Mouse (Mus musculus): ENCODE measurements around the gene Sirpa.
A peak's percentile ranks its signal among the peaks of the same experiment; 100 is the strongest.

Sirpa gene

DNA sequence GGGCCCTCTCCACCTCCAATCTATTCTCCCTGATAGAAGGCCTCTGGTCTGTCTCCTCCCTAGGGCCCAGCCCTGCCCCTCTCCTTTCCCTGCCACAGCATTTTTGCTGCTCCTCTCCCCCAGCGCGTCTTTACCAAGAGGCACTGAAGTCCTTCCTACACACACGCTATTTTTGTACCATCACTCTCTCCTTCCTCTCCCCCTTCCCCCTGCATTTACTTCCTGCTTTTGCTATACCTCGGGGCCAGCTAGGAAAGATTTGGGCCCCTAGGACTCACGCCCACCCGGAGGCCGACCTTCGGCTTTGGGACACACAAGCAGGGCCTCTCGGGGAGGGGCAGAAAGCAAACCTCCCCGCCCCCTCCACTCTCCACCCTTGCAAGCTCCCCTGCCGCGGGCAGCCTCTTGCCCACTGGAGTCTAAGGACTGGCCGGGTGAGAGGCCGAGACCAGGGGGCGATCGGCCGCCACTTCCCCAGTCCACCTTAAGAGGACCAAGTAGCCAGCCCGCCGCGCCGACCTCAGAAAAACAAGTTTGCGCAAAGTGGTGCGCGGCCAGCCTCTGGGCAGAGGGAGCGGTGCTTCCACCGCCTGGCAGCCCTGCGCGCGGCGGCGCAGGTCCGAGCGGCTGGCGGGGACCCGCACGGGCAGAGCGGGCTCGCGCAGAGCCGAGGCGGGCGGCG, at the start of gene Sirpa:
Gene Sirpa, plus strand, starts transcription at position 377 of the 682 bp plus-strand sequence.
- DNase-seq (ENCODE audit: low spot score in 2 of 2) = peak; percentile 85 to 87

DNA sequence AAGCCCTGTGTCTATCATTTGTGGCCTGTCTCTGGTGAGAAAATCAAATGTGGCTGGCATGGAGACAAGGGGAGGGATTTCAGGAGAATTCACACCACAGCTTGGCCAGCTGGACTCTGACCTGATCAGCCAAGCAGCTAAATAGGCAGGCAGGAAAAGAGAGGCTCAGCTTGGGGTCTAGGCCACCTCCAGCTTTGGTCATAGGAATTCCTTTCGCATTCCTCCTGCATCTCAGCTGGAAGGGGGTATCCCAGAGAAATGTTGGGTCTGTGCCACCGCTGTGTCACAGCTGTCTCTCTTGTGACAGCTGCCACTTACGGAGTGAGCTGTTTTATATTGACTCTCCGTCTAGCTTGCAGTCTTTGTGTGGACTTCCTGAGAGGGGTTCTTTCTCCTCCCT, 48.2 kb upstream of the Sirpa start:
- no peak for DNase-seq (ENCODE audit: low spot score in 2 of 2)

DNA sequence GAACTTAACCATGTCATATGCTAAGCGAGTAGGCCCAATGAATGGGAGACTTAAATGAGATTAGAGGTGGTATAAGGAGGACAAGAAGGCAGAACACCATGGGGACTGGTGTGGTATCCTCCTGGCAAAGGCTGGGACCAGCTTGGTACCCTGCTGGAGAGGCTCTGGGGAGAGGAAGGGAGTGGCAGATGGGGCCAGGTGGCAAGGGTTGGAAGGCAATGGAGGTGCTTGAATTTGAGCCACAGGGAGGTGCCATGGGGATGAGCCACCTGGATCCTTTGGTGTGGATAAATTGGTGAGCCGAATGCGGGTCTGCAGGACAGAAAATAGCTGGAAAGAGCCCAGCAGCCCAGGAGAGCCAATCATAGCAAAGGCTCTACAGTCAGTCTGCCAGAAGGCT, 47.7 kb upstream of the Sirpa start:
- no peak for DNase-seq (ENCODE audit: low spot score in 2 of 2)

DNA sequence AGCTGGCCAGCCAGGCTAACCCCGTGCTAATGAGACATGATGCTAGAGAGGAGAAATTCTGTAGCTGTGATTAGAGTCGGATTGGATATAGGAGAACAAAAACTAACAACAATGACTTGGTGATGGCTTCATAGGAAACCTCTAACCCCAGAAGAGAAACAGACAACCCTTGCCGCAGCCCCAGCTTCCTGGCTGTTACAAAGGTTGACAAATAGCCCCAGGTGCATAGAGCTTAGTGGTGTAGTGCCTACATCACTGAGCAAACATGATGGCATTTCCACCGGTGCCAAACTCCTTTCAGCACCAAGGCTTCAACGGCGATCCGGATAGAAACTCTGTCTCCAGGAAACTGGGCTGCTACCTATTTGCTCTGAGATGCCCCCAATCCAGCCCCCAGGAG, 47.0 kb upstream of the Sirpa start:
- DNase-seq (ENCODE audit: low spot score in 2 of 2) = no peak

DNA sequence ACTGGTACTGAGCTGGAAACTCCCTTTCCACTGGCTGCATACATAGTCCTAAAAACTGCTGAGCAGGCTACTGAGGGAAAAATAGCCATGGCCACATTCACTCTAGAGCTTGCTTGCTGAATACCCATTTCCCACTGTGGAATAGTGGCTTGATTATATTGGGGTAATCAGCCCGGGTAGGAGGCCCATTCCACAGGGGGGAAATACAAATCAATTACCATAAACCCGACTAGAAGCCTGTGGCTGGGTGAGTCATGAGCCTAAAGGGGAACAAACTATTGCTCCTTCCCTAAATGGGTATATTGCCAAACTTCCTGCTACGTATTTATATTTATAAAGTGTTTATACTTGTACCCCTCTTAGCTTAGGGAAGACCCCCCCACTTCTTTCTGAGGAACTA, 45.9 kb upstream of the Sirpa start:
- peak in 1 of 2 experiments; percentile 32 for DNase-seq (ENCODE audit: low spot score in 2 of 2)

DNA sequence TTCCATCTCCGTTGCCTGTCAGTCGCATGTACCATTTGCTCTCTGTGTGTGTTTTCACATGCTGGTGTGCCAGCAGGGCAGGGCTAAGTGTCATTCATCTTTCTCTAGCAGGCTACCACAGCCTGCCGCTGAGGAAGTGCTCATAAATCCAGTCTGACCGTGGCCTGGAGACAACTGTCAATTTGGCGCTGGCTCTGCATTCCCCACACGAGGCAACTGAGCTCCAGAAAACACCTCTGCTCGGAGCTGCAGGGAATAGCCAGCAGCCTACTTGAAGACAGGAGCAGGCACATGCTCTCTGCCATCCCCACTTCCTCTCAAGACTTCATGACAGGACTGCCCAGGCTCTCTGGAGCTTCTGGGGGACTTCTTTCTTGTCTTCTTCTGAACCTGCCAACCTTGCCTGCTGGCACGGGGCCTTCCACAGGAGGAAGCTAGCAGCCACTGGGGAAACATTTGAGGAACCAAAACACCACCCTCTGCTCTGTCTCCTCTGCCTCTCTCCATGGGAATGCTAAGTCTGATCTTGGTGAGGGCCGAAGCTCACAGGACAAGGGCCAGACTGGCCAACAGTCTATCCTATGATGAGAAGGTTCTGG, 43.0 kb upstream of the Sirpa start:
- DNase-seq (ENCODE audit: low spot score in 2 of 2) = no peak

DNA sequence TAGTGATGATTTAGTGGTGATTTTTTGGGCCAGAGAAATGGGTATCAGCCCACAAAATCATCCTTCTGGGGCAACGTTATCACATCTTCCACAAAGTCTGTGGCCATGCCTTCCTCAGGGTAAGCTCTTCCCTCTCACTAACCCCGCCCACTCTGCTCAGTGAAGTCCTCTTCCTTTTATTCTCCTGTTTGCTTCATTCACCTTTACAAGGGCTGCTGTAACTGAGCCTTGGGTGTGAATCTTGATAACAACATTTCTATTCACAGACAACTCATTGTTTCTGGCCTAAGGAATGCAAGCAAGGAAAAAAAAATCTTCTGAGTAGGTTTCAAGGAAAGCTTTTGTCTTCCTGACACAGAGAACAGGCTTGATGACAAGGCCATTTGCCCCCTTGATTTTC, 41.9 kb upstream of the Sirpa start:
- no peak for DNase-seq (ENCODE audit: low spot score in 2 of 2)

DNA sequence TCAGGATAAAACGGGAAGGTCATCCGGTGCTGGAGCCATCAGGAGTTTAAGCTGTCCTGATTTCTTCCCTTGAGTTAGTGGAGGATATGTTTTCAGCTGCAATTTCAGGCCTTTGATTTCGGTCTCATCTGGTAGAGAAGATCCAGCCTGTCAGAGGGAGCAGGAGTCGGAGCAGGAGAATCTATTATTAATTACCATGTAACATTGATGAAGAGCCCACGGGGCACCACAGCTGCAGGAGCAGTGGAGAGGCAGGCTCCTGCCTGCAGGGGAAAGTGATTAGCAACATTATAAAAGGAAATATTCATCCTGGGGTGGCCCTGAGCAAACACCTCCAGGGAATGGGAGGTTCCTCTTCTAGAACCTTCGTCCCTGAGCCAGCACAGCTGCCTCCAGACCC, 36.6 kb upstream of the Sirpa start:
- no peak for DNase-seq (ENCODE audit: low spot score in 2 of 2)

DNA sequence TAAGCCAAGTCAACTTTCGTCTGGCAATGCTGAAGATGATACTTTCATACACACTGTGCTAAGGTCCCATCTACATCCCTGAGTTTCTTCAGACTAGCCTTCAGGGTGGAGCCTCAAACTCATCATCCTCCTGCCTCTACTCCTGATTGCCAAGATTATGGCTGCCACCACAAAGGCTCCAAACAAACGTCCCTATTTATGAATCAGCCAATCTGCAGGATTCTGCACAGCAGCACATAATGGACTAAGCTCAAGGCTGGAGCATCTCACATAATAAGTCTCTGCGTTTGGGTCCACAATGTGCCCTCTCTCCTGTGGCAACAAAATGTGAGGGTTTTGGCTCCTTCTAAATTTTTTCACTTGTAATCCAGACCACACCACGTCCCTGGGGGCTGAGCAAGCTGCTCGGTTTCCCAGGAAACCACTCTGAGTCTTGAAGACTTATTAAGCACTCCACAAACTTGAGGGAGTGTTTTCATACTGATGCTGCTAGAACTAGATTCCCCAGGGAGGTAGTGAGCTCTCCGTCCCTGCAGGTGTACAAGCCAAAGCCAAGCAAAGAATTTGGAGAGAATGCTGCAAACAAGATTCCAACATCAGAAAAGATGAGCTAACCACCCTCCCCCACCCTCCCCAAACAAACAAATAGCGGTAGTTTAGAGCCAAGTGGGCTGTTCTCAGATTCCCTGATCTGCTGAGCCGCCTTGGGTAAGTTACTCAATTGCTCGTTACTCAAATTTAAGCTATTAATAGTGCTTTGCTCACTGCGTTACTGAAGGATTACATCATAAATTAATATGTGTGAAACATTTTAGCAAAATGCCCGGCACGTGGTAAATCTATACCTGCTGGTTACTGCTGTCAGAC, 34.4 kb upstream of the Sirpa start:
- peak; percentile 37 to 56 for DNase-seq (ENCODE audit: low spot score in 2 of 2)

DNA sequence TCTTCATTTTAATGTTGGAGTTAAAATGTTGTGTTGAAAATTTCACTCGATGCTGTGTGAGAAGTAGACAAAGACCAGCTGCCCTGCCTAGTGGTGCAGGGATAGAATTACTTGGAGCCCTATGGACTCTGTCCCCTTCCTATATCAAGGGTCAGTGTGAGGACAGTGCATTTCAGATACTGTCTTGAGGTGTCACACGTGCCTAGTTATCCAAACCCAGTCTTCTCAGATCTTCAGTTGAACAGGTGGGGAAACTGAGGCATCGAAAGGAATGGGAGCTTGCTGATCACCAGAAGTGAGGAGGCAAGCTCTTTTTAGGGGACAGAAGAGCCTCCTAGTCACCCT, 33.8 kb upstream of the Sirpa start:
- DNase-seq (ENCODE audit: low spot score in 2 of 2) = no peak

DNA sequence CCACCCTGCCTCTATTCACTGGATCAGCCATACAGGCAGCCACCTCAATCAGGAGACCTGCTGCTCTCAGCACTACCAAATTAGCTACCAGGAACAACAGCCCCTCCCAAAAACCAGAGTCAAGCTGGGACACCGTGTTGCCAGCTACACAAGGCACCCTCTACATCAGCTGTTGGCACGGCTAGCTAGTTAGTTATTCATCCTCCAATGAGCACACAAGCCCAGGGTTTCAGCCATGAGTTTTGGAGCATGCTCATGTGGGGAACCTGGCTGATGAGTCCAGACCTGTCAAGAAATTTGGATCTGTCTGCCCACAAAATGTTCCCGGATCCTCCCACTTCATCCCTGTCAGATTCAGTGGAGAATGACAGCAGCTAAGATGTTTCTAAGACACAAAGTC, 30.8 kb upstream of the Sirpa start:
- no peak for DNase-seq (ENCODE audit: low spot score in 2 of 2)

DNA sequence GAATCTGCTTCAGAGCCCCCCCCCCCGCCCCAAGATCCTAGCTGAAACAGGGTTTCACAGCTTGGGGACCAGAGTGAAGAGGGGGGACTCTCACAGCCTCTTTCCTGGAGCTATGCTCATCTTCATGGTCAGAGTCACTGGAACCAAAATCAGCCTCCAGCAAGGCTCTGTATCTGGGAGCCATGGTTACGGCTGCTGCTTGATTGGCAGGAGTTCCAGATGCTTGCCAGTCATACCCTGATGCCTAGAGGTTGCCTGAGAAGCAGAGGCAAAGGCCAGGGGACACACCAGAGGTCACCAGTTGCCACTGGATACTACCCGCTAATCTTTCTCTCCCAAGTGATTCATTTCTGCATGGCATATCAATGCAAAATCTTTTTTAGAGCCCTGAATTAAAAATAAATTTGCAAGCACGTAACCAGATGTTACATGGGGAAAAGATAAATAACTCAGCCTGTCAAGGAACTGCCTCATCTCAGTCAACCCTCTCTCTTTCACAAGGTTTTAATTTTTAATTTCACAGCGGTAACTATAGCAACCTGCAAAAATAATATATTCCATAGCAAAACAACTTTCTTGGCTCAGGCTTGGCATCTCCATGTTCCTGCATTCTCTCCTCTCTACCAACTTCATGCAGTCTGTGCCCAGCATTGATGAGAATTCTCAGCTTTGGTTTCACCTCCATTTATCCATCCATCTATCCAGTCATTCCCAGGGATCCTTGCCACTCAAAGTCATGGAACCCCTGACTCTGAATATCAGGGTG, 28.5 kb upstream of the Sirpa start:
- DNase-seq (ENCODE audit: low spot score in 2 of 2) = no peak

DNA sequence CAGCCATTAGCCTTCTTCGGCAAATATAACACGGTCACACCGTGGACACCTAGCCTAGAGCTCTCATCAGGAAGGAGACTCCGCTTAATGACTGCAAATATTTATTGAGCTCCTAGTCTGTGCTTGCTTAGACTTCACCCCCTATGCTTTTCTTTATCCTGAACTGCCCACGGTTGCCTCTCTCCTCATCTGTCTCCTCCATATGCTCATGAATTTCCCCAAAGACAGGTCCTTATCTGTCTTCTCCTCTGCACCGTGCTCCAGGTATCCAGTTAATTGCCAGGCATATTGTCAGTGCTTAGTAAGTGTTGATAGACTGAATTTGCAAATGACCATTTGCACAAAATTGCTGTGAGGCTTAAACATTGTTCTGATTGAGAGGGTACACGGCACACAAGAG, 23.5 kb upstream of the Sirpa start:
- no peak for DNase-seq (ENCODE audit: low spot score in 2 of 2)

DNA sequence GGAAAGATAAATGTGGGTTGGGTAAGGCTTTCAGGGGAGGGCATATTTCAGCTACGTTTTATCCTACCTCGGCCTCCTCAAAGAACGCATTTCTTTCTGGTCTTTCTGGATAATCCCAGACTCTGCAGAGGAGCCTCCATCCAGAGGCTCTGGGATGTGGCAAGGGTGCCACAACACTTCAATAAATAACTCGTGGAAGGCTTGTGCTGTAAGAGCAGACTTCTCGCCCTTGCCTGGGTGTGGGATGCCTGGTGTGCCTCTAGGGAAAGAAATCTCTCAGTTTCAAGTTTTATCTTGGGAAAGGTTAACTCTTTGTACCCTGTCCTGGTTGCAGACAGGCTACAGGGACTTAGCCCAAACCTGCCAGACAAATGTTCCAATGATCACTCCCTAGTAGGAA, 23.1 kb upstream of the Sirpa start:
- DNase-seq (ENCODE audit: low spot score in 2 of 2) = no peak

DNA sequence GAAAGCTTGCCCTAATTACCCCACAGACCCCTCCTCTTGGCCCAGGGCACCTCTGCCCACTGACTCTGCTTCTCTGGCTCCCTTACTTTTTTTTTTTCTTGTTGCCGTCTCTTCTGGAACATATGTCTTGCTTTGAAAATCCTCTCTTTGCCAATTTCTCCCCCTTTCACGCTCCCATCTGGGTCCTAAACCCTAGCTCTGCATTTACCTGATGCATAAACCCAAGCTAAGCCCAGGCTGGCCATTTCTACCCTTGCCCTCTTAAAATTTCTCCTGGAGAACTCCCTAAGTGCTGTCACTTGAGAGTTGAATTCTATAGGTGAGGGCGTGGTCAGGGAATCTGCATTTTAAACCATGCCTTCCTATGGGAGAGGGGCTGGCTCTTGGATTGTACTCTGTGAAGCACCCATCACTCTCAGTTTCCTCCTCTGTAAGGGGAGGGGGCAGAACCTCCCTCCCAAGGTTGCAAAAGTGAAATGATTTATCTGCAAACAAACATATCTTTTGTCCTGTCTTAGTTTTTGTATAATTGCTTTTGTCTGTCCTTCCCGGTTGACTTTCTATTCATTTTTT, 18.8 kb upstream of the Sirpa start:
- no peak for DNase-seq (ENCODE audit: low spot score in 2 of 2)

DNA sequence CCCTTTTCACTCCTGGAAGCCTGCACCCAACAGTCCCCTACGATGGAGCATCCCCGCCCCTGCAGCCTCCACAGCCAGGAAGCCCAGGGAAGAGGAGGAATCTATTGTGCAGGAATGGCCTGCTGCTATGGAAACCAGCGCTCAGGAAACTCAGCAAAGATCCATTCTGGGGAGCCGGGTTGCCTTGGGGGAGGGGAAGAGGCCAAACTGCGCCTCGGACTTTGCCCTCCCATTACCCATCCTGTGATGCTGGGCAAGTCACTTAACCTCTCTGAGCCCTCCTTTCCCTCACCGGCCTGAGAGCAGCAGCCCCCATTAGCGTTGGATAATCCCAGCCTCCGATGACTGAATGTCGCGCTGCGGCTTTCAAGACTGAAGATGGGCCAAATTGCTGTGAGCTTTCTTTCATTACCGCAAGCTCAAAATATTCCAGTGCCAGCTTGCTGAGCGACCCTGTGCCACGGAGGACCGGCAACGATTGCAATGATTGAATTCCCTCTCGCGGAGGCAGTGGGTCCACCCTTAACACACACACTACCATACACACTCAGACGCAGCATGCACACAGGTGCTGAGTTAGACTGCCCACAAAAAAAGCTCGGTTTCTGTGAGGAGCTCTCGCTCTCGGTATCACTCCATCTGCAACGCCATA, 18.1 kb upstream of the Sirpa start:
- DNase-seq (ENCODE audit: low spot score in 2 of 2) = no peak

DNA sequence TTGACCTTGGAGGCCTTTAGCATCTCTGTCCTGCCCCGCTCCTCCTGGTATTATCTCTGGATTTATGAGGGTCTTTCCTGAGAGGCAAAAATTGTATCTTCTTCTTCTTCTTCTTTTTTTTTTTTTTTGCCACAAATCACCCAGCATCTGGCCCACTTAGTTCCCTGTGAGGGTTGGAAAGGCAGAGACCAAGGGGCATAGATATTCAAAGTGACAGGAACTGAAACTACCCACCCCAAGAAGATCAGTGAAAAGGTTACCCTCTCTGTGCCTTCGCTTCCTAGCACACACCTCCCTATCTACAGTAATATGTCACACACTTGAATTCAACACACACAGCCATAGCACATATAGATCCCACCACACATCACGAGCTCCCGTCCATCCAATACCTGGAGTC, 17.5 kb upstream of the Sirpa start:
- DNase-seq (ENCODE audit: low spot score in 2 of 2) = no peak

DNA sequence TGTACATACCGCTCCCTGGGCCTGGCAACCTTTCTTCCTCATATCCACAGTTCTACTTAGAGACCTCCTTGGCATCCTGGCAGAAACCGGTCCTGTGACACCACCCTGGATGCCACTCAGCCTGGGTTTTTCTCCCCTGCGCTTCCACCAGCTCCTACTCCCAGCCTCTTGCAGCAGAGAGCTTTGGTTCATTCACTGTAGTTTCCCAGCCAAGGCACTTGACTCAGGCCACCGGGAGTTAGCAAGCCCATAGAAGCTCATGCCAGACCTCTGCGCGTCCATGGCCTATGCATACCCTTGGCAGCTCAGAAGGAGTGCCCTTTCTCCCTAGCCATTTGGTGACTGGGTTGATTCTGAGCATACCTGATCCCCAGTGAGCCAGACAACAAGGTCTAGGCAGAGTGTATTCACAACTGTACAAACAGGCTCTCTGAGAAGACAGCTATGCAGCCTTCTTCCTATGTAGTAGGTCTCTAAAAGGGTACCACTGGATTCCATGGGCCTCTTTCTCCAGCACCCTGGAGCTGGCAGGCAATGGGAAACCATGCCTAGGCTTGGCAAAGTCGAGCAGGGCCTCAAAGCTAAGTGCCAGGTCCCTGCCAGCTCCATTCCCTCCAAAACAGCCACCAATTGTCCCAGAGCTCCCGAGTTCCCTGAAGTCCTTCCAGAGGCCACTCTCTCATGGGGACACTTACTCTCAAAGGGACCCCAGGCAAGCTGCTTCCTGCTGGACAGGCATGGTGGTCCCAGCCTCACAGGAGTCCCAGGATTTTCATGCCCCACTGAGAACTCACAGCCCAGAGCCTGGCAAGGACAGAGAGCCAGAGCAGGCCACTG, 15.8 kb upstream of the Sirpa start:
- no peak for DNase-seq (ENCODE audit: low spot score in 2 of 2)

DNA sequence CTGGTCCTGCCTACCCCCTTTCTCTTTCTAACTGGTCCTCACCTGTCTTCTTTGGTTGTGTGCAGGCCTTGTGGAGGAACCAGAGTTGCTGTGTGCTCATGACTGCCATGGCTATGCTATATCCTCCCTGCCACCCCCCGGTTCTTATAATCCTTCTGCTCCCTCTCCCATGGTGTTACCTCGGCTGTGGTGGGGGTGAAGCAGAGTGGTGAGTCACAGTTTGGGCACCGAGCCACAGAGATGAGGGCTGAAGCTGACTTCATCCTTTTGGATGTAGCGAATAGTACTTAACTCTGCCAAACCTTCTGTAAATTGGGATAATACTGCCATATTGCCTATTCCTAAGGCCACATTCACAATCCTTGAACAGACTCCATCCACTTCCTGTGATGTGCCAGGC, 12.0 kb upstream of the Sirpa start:
- DNase-seq (ENCODE audit: low spot score in 2 of 2) = no peak

DNA sequence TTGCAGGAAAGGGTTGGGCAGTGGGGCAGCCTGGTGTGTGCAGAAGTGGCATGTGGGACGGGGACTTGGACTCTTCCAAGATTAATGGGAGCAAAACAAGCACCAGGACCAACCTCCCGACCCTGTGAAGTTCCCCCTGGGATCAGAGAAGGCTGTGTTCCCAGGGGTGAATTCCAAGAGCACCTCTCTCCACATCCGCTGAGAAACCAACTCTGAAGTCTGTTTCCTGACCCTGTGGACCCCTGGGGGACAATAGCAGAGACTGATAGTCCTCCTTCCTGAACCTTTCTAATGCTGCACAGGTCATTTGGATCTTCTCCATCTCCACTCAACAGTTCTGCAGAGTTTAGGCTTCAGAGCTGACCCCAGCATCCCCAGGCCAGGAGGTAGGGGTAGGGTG, 10.8 kb upstream of the Sirpa start:
- DNase-seq (ENCODE audit: low spot score in 2 of 2) = no peak

DNA sequence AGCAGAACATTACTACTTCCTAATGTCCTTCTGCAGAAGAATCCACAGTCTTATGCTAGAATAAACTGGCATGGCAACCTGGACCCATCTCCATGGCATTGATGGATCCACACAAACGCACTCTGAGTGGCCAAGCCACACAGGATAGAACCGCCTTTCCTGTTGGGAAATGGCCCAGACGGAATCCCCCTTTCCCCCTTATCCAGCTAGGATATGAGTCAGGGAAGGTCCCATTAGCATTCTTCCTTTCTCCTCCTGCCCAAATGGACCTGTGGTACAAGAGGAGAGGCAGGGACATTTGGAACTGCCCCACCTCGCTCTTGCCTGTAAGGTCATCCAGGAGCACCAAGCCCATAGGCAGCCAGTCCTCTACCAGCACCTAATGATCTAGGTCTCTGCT, 10.4 kb upstream of the Sirpa start:
- DNase-seq (ENCODE audit: low spot score in 2 of 2) = no peak

All from heart, adult 9 months (tissue).